ENCODE assay signal across 13 mouse cellular contexts in the genomic region with DNA sequence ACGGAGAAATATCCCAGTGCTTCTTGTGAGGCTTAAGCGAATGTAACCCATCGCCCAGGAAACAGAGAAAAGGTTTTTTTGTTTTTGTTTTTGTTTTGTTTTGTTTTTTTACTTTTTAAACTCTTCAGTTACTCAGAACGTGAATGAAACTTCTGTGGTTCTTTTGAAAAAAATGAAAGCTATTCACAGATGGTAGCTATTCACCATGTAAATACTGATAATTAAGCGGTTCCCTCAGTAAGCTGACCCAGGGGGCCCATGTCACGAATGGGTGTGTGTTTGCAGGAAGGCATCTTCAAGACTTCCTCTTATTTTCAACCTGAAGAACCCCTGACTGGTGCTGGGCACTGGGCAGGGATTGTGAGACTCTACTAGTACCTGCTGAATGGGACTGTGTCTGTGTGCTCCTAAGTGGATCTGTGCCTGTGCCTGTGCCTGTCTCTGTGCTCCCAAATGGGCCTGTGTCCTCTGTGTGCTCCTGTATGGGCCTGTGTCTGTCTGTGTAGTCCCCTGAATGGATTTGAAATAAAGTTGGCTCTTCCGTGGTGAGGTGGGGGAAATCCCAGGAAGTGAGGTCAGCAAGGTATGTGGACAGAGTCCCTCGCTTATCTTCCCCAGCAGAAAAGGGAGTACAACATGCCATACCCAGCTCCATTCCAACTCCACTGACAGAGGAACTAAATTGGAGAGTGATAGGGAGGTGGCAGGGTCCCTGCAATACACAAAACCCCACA. TPM values are rescaled to one million over a fixed set of nuclear protein-coding genes. Genes with fewer than 3 reads are reported as not detected.
DNase-seq lines count a peak whose midpoint lies in the region; ATAC-seq and TF ChIP-seq lines count a peak whose summit lies in the region.
"Had no signal": no experiment of that assay in that cellular context is flagged by ENCODE, and none has a peak within 500 bp of the region (broad histone marks: within the 10 kb centered on the region; RNA-seq: fewer than 3 reads in every experiment).

No protein-coding gene starts in this region.

- 0 out of 2 replicates have a peak overlapping the region, but pooled peaks have one; percentile 20 for H3K27ac ChIP-seq in lung, postnatal 0 days (ENCODE audit: low read length)
- peak overlapping the region; percentile 90 for H3K27ac ChIP-seq in liver, embryonic 13.5 days
- no peak overlapping the region for H3K27ac ChIP-seq in stomach, embryonic 16.5 days (ENCODE audit: low read length)
- H3K27ac ChIP-seq in hindbrain, embryonic 13.5 days: no peak overlapping the region
- H3K27ac ChIP-seq: kidney, postnatal 0 days; limb, embryonic 10.5 days; neural tube, embryonic 13.5 days had no signal

- no peak overlapping the region for H3K9ac ChIP-seq in lung, postnatal 0 days (replicated peaks; ENCODE audit: low read depth)
- peak overlapping the region; percentile 64 for H3K9ac ChIP-seq in liver, embryonic 13.5 days
- peak overlapping the region; percentile 20; the same call in 1 of the 2 replicates for H3K9ac ChIP-seq in stomach, embryonic 16.5 days (ENCODE audit: low read length)
- H3K9ac ChIP-seq in hindbrain, embryonic 13.5 days: no peak overlapping the region
- H3K9ac ChIP-seq: neural tube, embryonic 13.5 days had no signal

- TF ChIP-seq CTCF in lung, postnatal 0 days (IDR thresholded peaks at IDR 0.05): no peak

- no peaks in the 10 kb centered on the region for H3K27me3 ChIP-seq in lung, postnatal 0 days (replicated peaks; ENCODE audit: insufficient read depth, low read length)
- no peaks in the 10 kb centered on the region for H3K27me3 ChIP-seq in liver, embryonic 13.5 days
- no peaks in the 10 kb centered on the region for H3K27me3 ChIP-seq in stomach, embryonic 16.5 days (ENCODE audit: control insufficient read depth, insufficient read depth, low read length)
- H3K27me3 ChIP-seq in hindbrain, embryonic 13.5 days: no peaks in the 10 kb centered on the region
- H3K27me3 ChIP-seq: neural tube, embryonic 13.5 days had no signal

- no peaks in the 10 kb centered on the region for H3K9me3 ChIP-seq in lung, postnatal 0 days (ENCODE audit: low read length)
- no peaks in the 10 kb centered on the region for H3K9me3 ChIP-seq in liver, embryonic 13.5 days (replicated peaks)
- no peaks in the 10 kb centered on the region for H3K9me3 ChIP-seq in stomach, embryonic 16.5 days (replicated peaks; ENCODE audit: control insufficient read depth, low read length)
- H3K9me3 ChIP-seq in hindbrain, embryonic 13.5 days: no peaks in the 10 kb centered on the region
- H3K9me3 ChIP-seq: limb, embryonic 10.5 days; neural tube, embryonic 13.5 days had no signal

- DNase-seq in lung, postnatal 0 days (ENCODE audit: low spot score): no peak
- no peak for DNase-seq in lung, postnatal 14 days
- DNase-seq in liver, embryonic 13.5 days: no peak
- no peak for DNase-seq in kidney, adult 8-10 months
- no peak for DNase-seq in gastrocnemius, postnatal 14 days
- DNase-seq: cerebellum, adult 18-20 months had no signal

- 62% methylated on average over 8 of the region's 8 CpGs for whole genome bisulfite sequencing in lung, postnatal 0 days
- 49% methylated on average over 8 of the region's 8 CpGs for WGBS in liver, embryonic 13.5 days (ENCODE audit: insufficient replicate concordance)
- WGBS in stomach, embryonic 16.5 days: 72% methylated on average over 8 of the region's 8 CpGs
- WGBS in hindbrain, embryonic 13.5 days: 74% methylated on average over 8 of the region's 8 CpGs

- ATAC-seq in lung, postnatal 0 days: no peak
- peak; percentile 43 for ATAC-seq in common myeloid progenitor, adult 5-6 weeks (replicated peaks; ENCODE audit: low read depth, poor library complexity, severe bottlenecking)
- peak; percentile 30 for ATAC-seq in liver, embryonic 13.5 days (ENCODE audit: low read depth)
- ATAC-seq in stomach, embryonic 16.5 days (ENCODE audit: insufficient read depth, low FRiP score): peak; percentile 42; the same call in 1 of the 2 replicates
- ATAC-seq in hindbrain, embryonic 13.5 days (ENCODE audit: low FRiP score): no peak

- H3K4me1 ChIP-seq in lung, postnatal 0 days (ENCODE audit: insufficient read depth, low read depth, low read length): peaks cover under 1% of the 10 kb centered on the region; the same call in 1 of the 2 replicates
- H3K4me1 ChIP-seq in liver, embryonic 13.5 days (replicated peaks): peaks cover 92% of the 10 kb centered on the region
- peaks cover 12% of the 10 kb centered on the region for H3K4me1 ChIP-seq in stomach, embryonic 16.5 days (ENCODE audit: control insufficient read depth, insufficient read depth, low read length)
- H3K4me1 ChIP-seq in hindbrain, embryonic 13.5 days (replicated peaks): no peaks in the 10 kb centered on the region
- H3K4me1 ChIP-seq: neural tube, embryonic 13.5 days had no signal

- intact Hi-C loops in gastrocnemius, postnatal 14 days (cut with DNase I; ENCODE audit: low total_unique reads): loop anchor here (10.0 kb wide), 1 partner anchor 72 kb away; a partner anchor contains a TSS

- no peak overlapping the region for H3K4me3 ChIP-seq in lung, postnatal 0 days (ENCODE audit: low read depth, low read length)
- H3K4me3 ChIP-seq in liver, embryonic 13.5 days (replicated peaks): no peak overlapping the region
- no peak overlapping the region for H3K4me3 ChIP-seq in stomach, embryonic 16.5 days (replicated peaks; ENCODE audit: low read length)
- H3K4me3 ChIP-seq in hindbrain, embryonic 13.5 days: no peak overlapping the region
- H3K4me3 ChIP-seq: limb, embryonic 10.5 days; neural tube, embryonic 13.5 days had no signal

- no peaks in the 10 kb centered on the region for H3K36me3 ChIP-seq in lung, postnatal 0 days (ENCODE audit: insufficient read depth, low read length)
- H3K36me3 ChIP-seq in liver, embryonic 13.5 days: no peaks in the 10 kb centered on the region
- H3K36me3 ChIP-seq in stomach, embryonic 16.5 days (ENCODE audit: control insufficient read depth, insufficient read depth, low read length): no peaks in the 10 kb centered on the region
- no peaks in the 10 kb centered on the region for H3K36me3 ChIP-seq in hindbrain, embryonic 13.5 days
- H3K36me3 ChIP-seq: limb, embryonic 10.5 days; neural tube, embryonic 13.5 days had no signal

- H3K4me2 ChIP-seq in lung, postnatal 0 days (replicated peaks; ENCODE audit: low read depth, low read length): no peak overlapping the region
- H3K4me2 ChIP-seq in liver, embryonic 13.5 days: peak overlapping the region; percentile 44
- H3K4me2 ChIP-seq in stomach, embryonic 16.5 days (ENCODE audit: low read depth, low read length): no peak overlapping the region
- H3K4me2 ChIP-seq in hindbrain, embryonic 13.5 days: no peak overlapping the region
- H3K4me2 ChIP-seq: neural tube, embryonic 13.5 days had no signal

- TF ChIP-seq EP300 in lung, postnatal 0 days (IDR thresholded peaks at IDR 0.05): no peak

RNA-seq across cellular contexts. Expression of a gene that starts 38.1 kb away (rescaled TPM):
- 40.3 and 44.9 TPM in 2 replicates for polyA plus RNA-seq in lung, postnatal 0 days (2015; fragmentation: Nextera tagmentation; extraction: Ambion mirVana)
- total RNA-seq in common myeloid progenitor, adult 5-6 weeks (2017): 34.6 and 43.3 TPM in 2 replicates
- polyA plus RNA-seq in liver, embryonic 13.5 days (2015; fragmentation: Nextera tagmentation; extraction: Ambion mirVana): 18.0 and 19.1 TPM in 2 replicates
- 47.2 and 47.3 TPM in 2 replicates for polyA plus RNA-seq in stomach, embryonic 16.5 days (2015; fragmentation: Nextera tagmentation; extraction: Ambion mirVana)
- 48.4 and 53.5 TPM in 2 replicates for polyA plus RNA-seq in hindbrain, embryonic 13.5 days (2015; fragmentation: Nextera tagmentation; extraction: Ambion mirVana)
- total RNA-seq in gastrocnemius, postnatal 14 days (2021): 10 to 100 TPM; 26.1 to 28.7 TPM

RNA-seq across cellular contexts. Expression of a gene that starts 41.0 kb away (rescaled TPM):
- polyA plus RNA-seq in lung, postnatal 0 days (2015; fragmentation: Nextera tagmentation; extraction: Ambion mirVana): 90.5 and 106 TPM in 2 replicates
- 34.8 and 53.2 TPM in 2 replicates for total RNA-seq in common myeloid progenitor, adult 5-6 weeks (2017)
- 25.0 and 28.1 TPM in 2 replicates for polyA plus RNA-seq in liver, embryonic 13.5 days (2015; fragmentation: Nextera tagmentation; extraction: Ambion mirVana)
- polyA plus RNA-seq in stomach, embryonic 16.5 days (2015; fragmentation: Nextera tagmentation; extraction: Ambion mirVana): 52.3 and 58.1 TPM in 2 replicates
- 10.1 and 11.1 TPM in 2 replicates for polyA plus RNA-seq in hindbrain, embryonic 13.5 days (2015; fragmentation: Nextera tagmentation; extraction: Ambion mirVana)
- 10 to 100 TPM in 1 of 2 experiments, 1 to 10 TPM in 1; 9.0 to 10.1 TPM for total RNA-seq in gastrocnemius, postnatal 14 days (2021)

RNA-seq across cellular contexts. Expression of a gene that starts 55.4 kb away (rescaled TPM):
- 0.45 TPM in 1 of 2 replicates, not detected in the other for polyA plus RNA-seq in lung, postnatal 0 days (2015; fragmentation: Nextera tagmentation; extraction: Ambion mirVana)
- not detected in 2 replicates for total RNA-seq in common myeloid progenitor, adult 5-6 weeks (2017)
- polyA plus RNA-seq in liver, embryonic 13.5 days (2015; fragmentation: Nextera tagmentation; extraction: Ambion mirVana): not detected in 2 replicates
- polyA plus RNA-seq in stomach, embryonic 16.5 days (2015; fragmentation: Nextera tagmentation; extraction: Ambion mirVana): not detected in 2 replicates
- polyA plus RNA-seq in hindbrain, embryonic 13.5 days (2015; fragmentation: Nextera tagmentation; extraction: Ambion mirVana): not detected in 2 replicates
- not detected for total RNA-seq in gastrocnemius, postnatal 14 days (2021)
- total RNA-seq: heart, postnatal 10 days had no signal
- polyA plus RNA-seq: kidney, postnatal 0 days; limb, embryonic 10.5 days; neural tube, embryonic 13.5 days had no signal

Comparison
In these comparisons a context has a peak if more than half of its experiments do, and no peak if none do; other contexts are left out.
1. ATAC-seq: peak in common myeloid progenitor, adult 5-6 weeks (single experiment), liver, embryonic 13.5 days (single experiment) and stomach, embryonic 16.5 days (single experiment); none in lung, postnatal 0 days (single experiment) and hindbrain, embryonic 13.5 days (single experiment).
2. H3K27ac ChIP-seq: peak in lung, postnatal 0 days (single experiment) and liver, embryonic 13.5 days (single experiment); none in stomach, embryonic 16.5 days (single experiment) and hindbrain, embryonic 13.5 days (single experiment).
3. H3K9ac ChIP-seq: peak in liver, embryonic 13.5 days (single experiment) and stomach, embryonic 16.5 days (single experiment); none in lung, postnatal 0 days (single experiment) and hindbrain, embryonic 13.5 days (single experiment).